Mouse (Mus musculus) limb, embryonic 11.5 days (tissue): ENCODE measurements around the gene Atp8a1. TPM values are rescaled to one million over a fixed set of nuclear protein-coding genes. Genes with fewer than 3 reads are reported as not detected.
A peak's percentile ranks its signal among the peaks of the same experiment; 100 is the strongest.

Source experiments
- ATAC-seq: fragments of 200-750 bp; cut with Nextera tagmentation; 2 replicates; pipeline ENCODE4 v1.8.0; 2017; ENCODE audit warnings: low read depth; ENCODE audit not compliant: insufficient number of reproducible peaks, low FRiP score, low TSS enrichment
- DNase-seq: peaks from one replicate; pipeline ENCODE4 v3.0.0-alpha.2; 2015; ENCODE audit warnings: low spot score
- H3K27ac ChIP-seq: fragments of 300-500 bp; sonication (generic); replicated peaks from 2 replicates; pipeline ENCODE4 v1.5.1; 2014; ENCODE audit warnings: low read depth, mild to moderate bottlenecking, low read length
- H3K27me3 ChIP-seq: fragments of 300-500 bp; sonication (generic); 2 replicates; pipeline ENCODE4 v1.6.1; 2014; ENCODE audit warnings: mild to moderate bottlenecking, low read length, mixed read lengths; ENCODE audit not compliant: control insufficient read depth, insufficient read depth
- H3K36me3 ChIP-seq: fragments of 300-500 bp; sonication (generic); 2 replicates; pipeline ENCODE4 v1.6.1; 2014; ENCODE audit warnings: mild to moderate bottlenecking, low read length, moderate library complexity, mixed read lengths; ENCODE audit not compliant: control insufficient read depth, insufficient read depth
- H3K4me1 ChIP-seq: fragments of 300-500 bp; sonication (generic); 2 replicates; pipeline ENCODE4 v1.6.1; 2014; ENCODE audit warnings: low read length, mixed read lengths; ENCODE audit not compliant: control insufficient read depth, insufficient read depth
- H3K4me2 ChIP-seq: fragments of 300-500 bp; sonication (generic); 2 replicates; pipeline ENCODE4 v1.6.1; 2014; ENCODE audit warnings: low read depth, mild to moderate bottlenecking, moderate library complexity; ENCODE audit not compliant: severe bottlenecking
- H3K4me3 ChIP-seq: fragments of 300-500 bp; sonication (generic); 2 replicates; pipeline ENCODE4 v1.5.1; 2014; ENCODE audit warnings: low read depth, low read length
- H3K9ac ChIP-seq: fragments of 300-500 bp; sonication (generic); 2 replicates; pipeline ENCODE4 v1.6.1; 2014; ENCODE audit warnings: mild to moderate bottlenecking, low read length
- H3K9me3 ChIP-seq: fragments of 300-500 bp; sonication (generic); 2 replicates; pipeline ENCODE4 v1.6.1; 2016; ENCODE audit warnings: low read length; ENCODE audit not compliant: control insufficient read depth
- whole genome bisulfite sequencing: fragments of 180-500 bp; shearing (Covaris S2); extraction: QIAGEN DNeasy Blood & Tissue Kit; methylation state at CpG from one replicate; pipeline ENCODE4 v1.1.7; 2014; 5-methylcytosine and 5-hydroxymethylcytosine counted together
- polyA plus RNA-seq: library from polyadenylated mRNA; unstranded; fragments of >200 nt; fragmentation: Nextera tagmentation; extraction: Ambion mirVana; gene quantifications from 2 replicates; pipeline ENCODE4 v1.2.1, GENCODE M21; 2014

The Atp8a1 gene
- polyA plus RNA-seq, 1 experiment from 2014 or later: 7.7 TPM

GRCm38 (mm10) chr5:67733551-67734258, 113.5 kb downstream of the Atp8a1 start:
- Histone ChIP-seq H3K4me3 (no peak overlapping the region), H3K4me2 (no peak overlapping the region), H3K9ac (no peak overlapping the region), H3K9me3 (no peaks in the 10 kb centered on the region), H3K27me3 (no peaks in the 10 kb centered on the region), H3K27ac (no peak overlapping the region), H3K4me1 (0 out of 2 replicates have a peak, but pooled peaks cover 4% of the 10 kb centered on the region), H3K36me3 (no peaks in the 10 kb centered on the region)
- no peak for ATAC-seq
- 68% methylated on average over 9 of the region's 9 CpGs for WGBS
- no peak for DNase-seq

GRCm38 (mm10) chr5:67733150-67733549, 114.1 kb downstream of the Atp8a1 start:
- no peak overlapping the region for H3K4me3 ChIP-seq
- no peak for DNase-seq
- H3K36me3 ChIP-seq: no peaks in the 10 kb centered on the region
- H3K4me2 ChIP-seq: no peak overlapping the region
- H3K27me3 ChIP-seq: no peaks in the 10 kb centered on the region
- no peak for ATAC-seq
- no peak overlapping the region for H3K27ac ChIP-seq
- WGBS: 54% methylated on average over 6 of the region's 6 CpGs
- no peaks in the 10 kb centered on the region for H3K9me3 ChIP-seq
- H3K4me1 ChIP-seq: 0 out of 2 replicates have a peak, but pooled peaks cover under 1% of the 10 kb centered on the region
- no peak overlapping the region for H3K9ac ChIP-seq

GRCm38 (mm10) chr5:67727755-67728154, 119.5 kb downstream of the Atp8a1 start:
- Histone ChIP-seq H3K27ac (no peak overlapping the region), H3K36me3 (no peaks in the 10 kb centered on the region), H3K9ac (no peak overlapping the region), H3K4me1 (no peaks in the 10 kb centered on the region), H3K4me3 (no peak overlapping the region), H3K27me3 (no peaks in the 10 kb centered on the region), H3K4me2 (no peak overlapping the region), H3K9me3 (no peaks in the 10 kb centered on the region)
- 12% methylated on average over 2 of the region's 2 CpGs for WGBS
- ATAC-seq: no peak
- no peak for DNase-seq

- DNase-seq (no peak), ATAC-seq (no peak)
- no peak overlapping the region for H3K27ac ChIP-seq
- H3K4me1 ChIP-seq: no peaks in the 10 kb centered on the region
- no peaks in the 10 kb centered on the region for H3K27me3 ChIP-seq
- 90% methylated on average over 13 of the region's 13 CpGs for WGBS
- H3K9ac ChIP-seq: no peak overlapping the region
- no peaks in the 10 kb centered on the region for H3K36me3 ChIP-seq
- H3K4me2 ChIP-seq: no peak overlapping the region
- H3K4me3 ChIP-seq: no peak overlapping the region
- no peaks in the 10 kb centered on the region for H3K9me3 ChIP-seq
Observed at GRCm38 (mm10) chr5:67726810-67727209, 120.4 kb downstream of the Atp8a1 start.

GRCm38 (mm10) chr5:67701641-67702040, 145.6 kb downstream of the Atp8a1 start:
- Histone ChIP-seq H3K4me2 (no peak overlapping the region), H3K4me1 (peaks cover 4% of the 10 kb centered on the region; the same call in 1 of the 2 replicates), H3K27me3 (no peaks in the 10 kb centered on the region), H3K27ac (no peak overlapping the region), H3K9me3 (no peaks in the 10 kb centered on the region), H3K36me3 (no peaks in the 10 kb centered on the region), H3K4me3 (no peak overlapping the region), H3K9ac (no peak overlapping the region)
- ATAC-seq (no peak), DNase-seq (no peak)
- 92% methylated on average over 7 of the region's 7 CpGs for WGBS

- H3K4me1 ChIP-seq: peaks cover 4% of the 10 kb centered on the region; the same call in 1 of the 2 replicates
- DNase-seq: no peak
- H3K36me3 ChIP-seq: no peaks in the 10 kb centered on the region
- no peaks in the 10 kb centered on the region for H3K9me3 ChIP-seq
- ATAC-seq: no peak
- no peak overlapping the region for H3K27ac ChIP-seq
- 92% methylated on average over 1 of the region's 1 CpGs for WGBS
- H3K9ac ChIP-seq: no peak overlapping the region
- H3K4me3 ChIP-seq: no peak overlapping the region
- no peak overlapping the region for H3K4me2 ChIP-seq
- no peaks in the 10 kb centered on the region for H3K27me3 ChIP-seq
Observed at GRCm38 (mm10) chr5:67699418-67699817, 147.8 kb downstream of the Atp8a1 start.

- DNase-seq (no peak), ATAC-seq (no peak)
- no peak overlapping the region for H3K27ac ChIP-seq
- H3K27me3 ChIP-seq: no peaks in the 10 kb centered on the region
- H3K4me2 ChIP-seq: no peak overlapping the region
- peaks cover 4% of the 10 kb centered on the region; the same call in 1 of the 2 replicates for H3K4me1 ChIP-seq
- H3K9ac ChIP-seq: no peak overlapping the region
- no peaks in the 10 kb centered on the region for H3K9me3 ChIP-seq
- WGBS: 91% methylated on average over 3 of the region's 3 CpGs
- H3K4me3 ChIP-seq: no peak overlapping the region
- H3K36me3 ChIP-seq: no peaks in the 10 kb centered on the region
Observed at GRCm38 (mm10) chr5:67698176-67698575, 149.1 kb downstream of the Atp8a1 start.

- DNase-seq (peak; percentile 25), ATAC-seq (no peak)
Observed at GRCm38 (mm10) chr5:67696741-67697596, 150.3 kb downstream of the Atp8a1 start.

More at GRCm38 (mm10) chr5:67696741-67697596, 150.3 kb downstream of the Atp8a1 start:
- Histone ChIP-seq H3K4me3 (no peak overlapping the region), H3K27ac (no peak overlapping the region), H3K4me2 (no peak overlapping the region), H3K4me1 (peaks cover 4% of the 10 kb centered on the region; the same call in 1 of the 2 replicates), H3K27me3 (no peaks in the 10 kb centered on the region), H3K9ac (no peak overlapping the region), H3K36me3 (no peaks in the 10 kb centered on the region), H3K9me3 (no peaks in the 10 kb centered on the region)
- WGBS: 16% methylated on average over 12 of the region's 12 CpGs
